Mouse (Mus musculus) testis, adult 2 months (tissue): ENCODE measurements around the gene Cpt1c.

Source experiments
- CTCF ChIP-seq: fragments of 200-500 bp; IDR thresholded peaks from 2 replicates; pipeline ENCODE4 v1.5.1; 2012; ENCODE audit warnings: low read depth, mild to moderate bottlenecking, inconsistent platforms, low read length, moderate library complexity; ENCODE audit not compliant: control insufficient read depth, insufficient read depth, insufficient replicate concordance
- POLR2A ChIP-seq: fragments of 200-500 bp; IDR thresholded peaks from 2 replicates; pipeline ENCODE4 v1.6.1; 2012; ENCODE audit warnings: low read depth, mild to moderate bottlenecking, inconsistent platforms, low read length, moderate library complexity; ENCODE audit not compliant: control insufficient read depth

GRCm38 (mm10) chr7:44952611-44953306 is 21.9 kb downstream of the Cpt1c start:
- TF ChIP-seq CTCF (no peak), POLR2A (peak; percentile 53; the same call in 1 of the 2 replicates)
